8 mouse cellular contexts compared by ENCODE assay signal in genomic region chr3:36688874-36689273, GRCm38 (mm10). TPM values are rescaled to one million over a fixed set of nuclear protein-coding genes. Genes with fewer than 3 reads are reported as not detected.
DNase-seq lines count a peak whose midpoint lies in the region; ATAC-seq and TF ChIP-seq lines count a peak whose summit lies in the region.
"Had no signal": no experiment of that assay in that cellular context is flagged by ENCODE, and none has a peak within 500 bp of the region (broad histone marks: within the 10 kb centered on the region; RNA-seq: fewer than 3 reads in every experiment).

No protein-coding gene starts in this region.

- TF ChIP-seq CTCF in spleen, adult 2 months (IDR thresholded peaks at IDR 0.05; ENCODE audit: extremely low read depth, insufficient read depth, insufficient read length, insufficient replicate concordance), result no peak

- H3K4me1 ChIP-seq in intestine, embryonic 15.5 days (replicated peaks), result peaks cover 11% of the 10 kb centered on the region; the same call in 1 of the 2 replicates
- peaks cover 11% of the 10 kb centered on the region; the same call in 1 of the 2 replicates for H3K4me1 ChIP-seq in midbrain, embryonic 12.5 days
- peaks cover 10% of the 10 kb centered on the region for H3K4me1 ChIP-seq in spleen, adult 2 months (ENCODE audit: control insufficient read depth, insufficient read depth, insufficient read length)

- ATAC-seq in granulocyte monocyte progenitor cell, adult 5-6 weeks (replicated peaks; ENCODE audit: poor library complexity, severe bottlenecking), result peak; percentile 84
- ATAC-seq in intestine, embryonic 15.5 days, result peak; percentile 74
- ATAC-seq in midbrain, embryonic 12.5 days (ENCODE audit: low FRiP score, low read depth), result peak; percentile 31

- peak overlapping the region; percentile 93 for H3K4me2 ChIP-seq in intestine, embryonic 15.5 days (replicated peaks)
- H3K4me2 ChIP-seq in midbrain, embryonic 12.5 days (replicated peaks), result peak overlapping the region; percentile 72

- no peak overlapping the region for H3K27ac ChIP-seq in intestine, embryonic 15.5 days
- H3K27ac ChIP-seq in midbrain, embryonic 12.5 days (replicated peaks), result no peak overlapping the region
- H3K27ac ChIP-seq in spleen, adult 2 months (ENCODE audit: insufficient read depth, low read length), result no peak overlapping the region

- H3K4me3 ChIP-seq in intestine, embryonic 15.5 days (replicated peaks), result peak overlapping the region; percentile 64
- peak overlapping the region; percentile 72 for H3K4me3 ChIP-seq in midbrain, embryonic 12.5 days
- peak overlapping the region; percentile 49 for H3K4me3 ChIP-seq in spleen, adult 2 months (ENCODE audit: extremely low read depth, insufficient read depth, insufficient read length)
- H3K4me3 ChIP-seq: myocyte had no signal

- no peaks in the 10 kb centered on the region for H3K36me3 ChIP-seq in intestine, embryonic 15.5 days
- no peaks in the 10 kb centered on the region for H3K36me3 ChIP-seq in midbrain, embryonic 12.5 days
- H3K36me3 ChIP-seq in spleen, adult 2 months (ENCODE audit: control insufficient read depth, insufficient read depth, low read length), result no peaks in the 10 kb centered on the region

- H3K9ac ChIP-seq in intestine, embryonic 15.5 days, result peak overlapping the region; percentile 58
- peak overlapping the region; percentile 75; the same call in 1 of the 2 replicates for H3K9ac ChIP-seq in midbrain, embryonic 12.5 days (replicated peaks)

- no peak for TF ChIP-seq POLR2A in spleen, adult 2 months (IDR thresholded peaks at IDR 0.05; ENCODE audit: low read depth, low read length)

- 3% methylated on average over 21 of the region's 21 CpGs for WGBS in intestine, embryonic 15.5 days
- 3% methylated on average over 21 of the region's 21 CpGs for WGBS in midbrain, embryonic 12.5 days
- 4% methylated on average over 21 of the region's 21 CpGs for WGBS in spleen, adult 2 months

- intact Hi-C loops in left cerebral cortex, postnatal 4 days (cut with DNase I), result loop anchor here (10.0 kb wide), 1 partner anchor 176 kb away; the partner anchor contains the start of gene 4932438A13Rik

- no peaks in the 10 kb centered on the region for H3K9me3 ChIP-seq in intestine, embryonic 15.5 days
- H3K9me3 ChIP-seq in midbrain, embryonic 12.5 days, result no peaks in the 10 kb centered on the region

- no peaks in the 10 kb centered on the region; the same call in 1 of the 2 replicates for H3K27me3 ChIP-seq in intestine, embryonic 15.5 days (replicated peaks)
- peaks cover 29% of the 10 kb centered on the region for H3K27me3 ChIP-seq in midbrain, embryonic 12.5 days
- H3K27me3 ChIP-seq in spleen, adult 2 months (ENCODE audit: control insufficient read depth, insufficient read depth, low read length), result peaks cover 10% of the 10 kb centered on the region

- DNase-seq in adrenal gland, postnatal 36 days, result peak; percentile 77 to 85
- DNase-seq in embryo, embryonic 10.5 days (ENCODE audit: low spot score), result peak; percentile 90
- peak; percentile 85 for DNase-seq in left cerebral cortex, postnatal 4 days
- peak in 1 of 2 experiments; percentile 25 for DNase-seq in spleen, adult 2 months (ENCODE audit: low read depth in 1 of 2, low spot score in 2 of 2)

RNA-seq across cellular contexts. Expression of gene Trpc3, which starts 1.1 kb away (rescaled TPM):
- total RNA-seq in adrenal gland, postnatal 36 days (2021), result 1 to 10 TPM; 2.1 to 2.6 TPM
- not detected in 2 replicates for total RNA-seq in granulocyte monocyte progenitor cell, adult 5-6 weeks (2014; fragmentation: Nextera tagmentation)
- total RNA-seq in granulocyte monocyte progenitor cell, adult 5-6 weeks (2017), result not detected in 2 replicates
- 3.3 TPM in 2 replicates for polyA plus RNA-seq in intestine, embryonic 15.5 days (2015; fragmentation: Nextera tagmentation; extraction: Ambion mirVana)
- 10 to 100 TPM; 14.9 to 15.6 TPM for total RNA-seq in left cerebral cortex, postnatal 4 days (2021)
- 4.9 and 6.3 TPM in 2 replicates for polyA plus RNA-seq in midbrain, embryonic 12.5 days (2016; fragmentation: Nextera tagmentation; extraction: Ambion mirVana)
- polyA plus RNA-seq in spleen, adult 2 months (2012; rRNA removed), result 1.1 and 1.5 TPM in 2 replicates
- polyA plus RNA-seq: myocyte had no signal

Comparison
In these comparisons a context has a peak if more than half of its experiments do, and no peak if none do; other contexts are left out.
1. ATAC-seq: peak in every context shown above with its lines; median percentile 84 in granulocyte monocyte progenitor cell, adult 5-6 weeks; 74 in intestine, embryonic 15.5 days; 31 in midbrain, embryonic 12.5 days.
2. RNA of gene Trpc3, which starts 1.1 kb away (total RNA-seq): 14.9 to 15.6 TPM in left cerebral cortex, postnatal 4 days; 2.1 to 2.6 TPM in adrenal gland, postnatal 36 days and not detected in granulocyte monocyte progenitor cell, adult 5-6 weeks; every median in the first group is over 4 times any median in the second.
3. Peak in every context shown above with its lines, with median percentiles within 50 percentile points of each other: H3K4me3 ChIP-seq.